Mouse (Mus musculus): ENCODE measurements around the gene Dhx33.

GRCm38 (mm10) chr11:71007831-71008230 is 3.6 kb upstream of the Dhx33 start:
- no peak for TF ChIP-seq CTCF (IDR thresholded peaks at IDR 0.05; ENCODE audit: low read depth)
- TF ChIP-seq EP300 (IDR thresholded peaks at IDR 0.05; ENCODE audit: low read depth) = no peak
